ENCODE assay signal across 9 mouse cellular contexts in the genomic region with DNA sequence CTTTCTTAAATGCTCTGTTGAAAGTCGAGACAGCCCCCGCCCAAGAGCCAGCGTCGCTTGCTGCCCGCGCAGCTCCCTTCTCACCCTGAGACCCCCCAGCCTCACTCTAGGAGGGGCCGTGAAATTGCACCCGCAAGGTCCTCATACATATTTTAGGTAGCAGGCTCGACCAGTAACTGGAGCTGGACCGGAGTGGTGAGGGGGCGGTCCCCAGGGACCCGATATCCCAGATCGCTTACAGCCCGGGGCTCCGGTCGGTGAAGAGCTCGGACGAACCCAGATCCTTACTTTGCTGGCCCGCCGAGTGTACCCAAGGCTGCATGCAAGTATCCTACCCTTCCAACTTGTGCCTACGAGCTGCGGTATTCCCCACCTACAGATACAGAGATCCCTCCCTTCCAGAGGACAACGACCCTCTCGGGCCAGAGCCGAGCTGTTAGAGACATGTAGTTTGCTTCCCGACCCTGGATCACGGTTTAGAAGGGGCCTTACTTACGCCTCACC.
A peak's percentile ranks its signal among the peaks of the same experiment; 100 is the strongest.
DNase-seq lines count a peak whose midpoint lies in the region; ATAC-seq and TF ChIP-seq lines count a peak whose summit lies in the region.
"Had no signal": no experiment of that assay in that cellular context is flagged by ENCODE, and none has a peak within 500 bp of the region (broad histone marks: within the 10 kb centered on the region; RNA-seq: fewer than 3 reads in every experiment).

No protein-coding gene starts in this region.

- peak overlapping the region; percentile 54 for H3K4me2 ChIP-seq in limb, embryonic 14.5 days (replicated peaks; ENCODE audit: low read depth, low read length, severe bottlenecking)

- no peak for TF ChIP-seq CTCF in heart, adult 2 months (IDR thresholded peaks at IDR 0.05)
- TF ChIP-seq CTCF in testis, adult 2 months (IDR thresholded peaks at IDR 0.05; ENCODE audit: control insufficient read depth, insufficient read depth, insufficient replicate concordance, low read depth, low read length), result no peak

- intact Hi-C loops in heart, adult 2 months (cut with DNase I), result no loop called here

- no peak overlapping the region for H3K27ac ChIP-seq in heart, adult 2 months
- H3K27ac ChIP-seq in testis, adult 2 months (ENCODE audit: control insufficient read depth, insufficient read depth, low read depth, low read length), result no peak overlapping the region
- H3K27ac ChIP-seq in limb, embryonic 14.5 days (replicated peaks; ENCODE audit: low read depth, low read length), result no peak overlapping the region

- TF ChIP-seq EP300 in heart, adult 2 months (IDR thresholded peaks at IDR 0.05; ENCODE audit: insufficient read depth, low read depth, low read length), result no peak

- no peaks in the 10 kb centered on the region for H3K36me3 ChIP-seq in heart, adult 2 months (ENCODE audit: control insufficient read depth, insufficient read depth, low read length)
- H3K36me3 ChIP-seq in testis, adult 2 months (ENCODE audit: control insufficient read depth, insufficient read depth, low read length), result no peaks in the 10 kb centered on the region
- no peaks in the 10 kb centered on the region for H3K36me3 ChIP-seq in limb, embryonic 14.5 days (ENCODE audit: control insufficient read depth, insufficient read depth, low read length)

- H3K27me3 ChIP-seq in heart, adult 2 months (ENCODE audit: control insufficient read depth, insufficient read depth, low read length), result peaks cover 54% of the 10 kb centered on the region
- peaks cover 5% of the 10 kb centered on the region for H3K27me3 ChIP-seq in testis, adult 2 months (ENCODE audit: control insufficient read depth, insufficient read depth, low read length)
- H3K27me3 ChIP-seq in limb, embryonic 14.5 days (ENCODE audit: control insufficient read depth, insufficient read depth, low read length), result peaks cover 96% of the 10 kb centered on the region

- TF ChIP-seq POLR2A in heart, adult 2 months (IDR thresholded peaks at IDR 0.05; ENCODE audit: insufficient read depth, low read depth, low read length), result no peak
- no peak for TF ChIP-seq POLR2A in testis, adult 2 months (IDR thresholded peaks at IDR 0.05; ENCODE audit: control insufficient read depth, low read depth, low read length)
- no peak for TF ChIP-seq POLR2A in limb, embryonic 14.5 days (IDR thresholded peaks at IDR 0.05; ENCODE audit: borderline replicate concordance, extremely low read depth, insufficient read depth, insufficient read length)

- peaks cover 2% of the 10 kb centered on the region for H3K4me1 ChIP-seq in heart, adult 2 months (ENCODE audit: control insufficient read depth, insufficient read depth, low read length)
- H3K4me1 ChIP-seq in testis, adult 2 months (ENCODE audit: control insufficient read depth, insufficient read depth, low read length), result peaks cover 34% of the 10 kb centered on the region
- H3K4me1 ChIP-seq in limb, embryonic 14.5 days (ENCODE audit: control insufficient read depth, insufficient read depth, low read length), result peaks cover 28% of the 10 kb centered on the region

- H3K9ac ChIP-seq in heart, adult 2 months (ENCODE audit: low read depth, low read length), result no peak overlapping the region
- H3K9ac ChIP-seq in limb, embryonic 14.5 days (ENCODE audit: low read depth, low read length, severe bottlenecking), result peak overlapping the region; percentile 16

- DNase-seq in heart, adult 2 months, result no peak
- DNase-seq in heart, adult 8-10 months (ENCODE audit: low spot score), result no peak
- DNase-seq in testis, postnatal 14 days (ENCODE audit: low spot score), result no peak
- no peak for DNase-seq in limb, embryonic 14.5 days (ENCODE audit: low spot score)
- DNase-seq in ovary, adult 18-20 months (ENCODE audit: low spot score), result no peak
- no peak for DNase-seq in layer of hippocampus, postnatal 14 days (ENCODE audit: low spot score in 2 of 2)
- no peak for DNase-seq in frontal cortex, adult 2 months (ENCODE audit: extremely low spot score in 1 of 2, low spot score in 1 of 2)
- DNase-seq: adrenal gland, postnatal 14 days had no signal

- WGBS in heart, adult 2 months, result 3% methylated on average over 28 of the region's 28 CpGs
- WGBS in limb, embryonic 14.5 days, result under 1% methylated on average over 28 of the region's 28 CpGs

- H3K4me3 ChIP-seq in heart, adult 2 months, result peak overlapping the region; percentile 5; the same call in 1 of the 2 replicates
- peak overlapping the region; percentile 25 for H3K4me3 ChIP-seq in testis, adult 2 months (ENCODE audit: control insufficient read depth, low read depth, low read length)
- peak overlapping the region; percentile 34 for H3K4me3 ChIP-seq in limb, embryonic 14.5 days (replicated peaks; ENCODE audit: low read length)

- H3K9me3 ChIP-seq in limb, embryonic 14.5 days (ENCODE audit: control insufficient read depth, low read length), result peaks cover 4% of the 10 kb centered on the region; the same call in 1 of the 2 replicates

- no peak for ATAC-seq in limb, embryonic 14.5 days (ENCODE audit: low FRiP score, low read depth)

- no peaks in the 10 kb centered on the region for H3K79me2 ChIP-seq in heart, adult 2 months (replicated peaks; ENCODE audit: control insufficient read depth, insufficient read depth, low read length)
